Mouse (Mus musculus): ENCODE measurements around the gene Scg3. TPM values are rescaled to one million over a fixed set of nuclear protein-coding genes. Genes with fewer than 3 reads are reported as not detected.

Gene Scg3
- total RNA-seq (2023) = not detected in 2 replicates

GRCm38 (mm10) chr9:75683426-75684191, at the start of gene Scg3:
TSS of gene Scg3 (minus strand) at chr9:75684056.

GRCm38 (mm10) chr9:75625556-75626307, 58.1 kb downstream of the Scg3 start, which contains the start of gene Lysmd2:
TSS of gene Lysmd2 (plus strand) at chr9:75625741.

GRCm38 (mm10) chr9:75610571-75611493, 73.0 kb downstream of the Scg3 start, which contains the start of gene Tmod2:
TSS of gene Tmod2 (minus strand) at chr9:75611325.

Other genes with a start within 250 kb of the Scg3 start
- gene Leo1, start 242.5 kb downstream of the Scg3 start, total RNA-seq (2023) = 11.9 and 16.9 TPM in 2 replicates
- 97.6 and 118 TPM in 2 replicates for gene Tmod3, start 124.4 kb downstream of the Scg3 start, total RNA-seq (2023)
- gene Tmod2, start 72.7 kb downstream of the Scg3 start, total RNA-seq (2023) = not detected in 2 replicates
- not detected in 2 replicates for gene Lysmd2, start 58.3 kb downstream of the Scg3 start, total RNA-seq (2023)
- not detected in 2 replicates for gene Bmp5, start 91.3 kb upstream of the Scg3 start, total RNA-seq (2023)

Data from neutrophil, adult 65 days (primary cell).